Mouse (Mus musculus) T-cell, adult 2 months (primary cell): Measurements from ENCODE around the gene Fhod1.

Experiments
- DNase-seq: peaks from one replicate; pipeline ENCODE4 v3.0.0; 2022; ENCODE audit warnings: low spot score

Gene Fhod1

DNA sequence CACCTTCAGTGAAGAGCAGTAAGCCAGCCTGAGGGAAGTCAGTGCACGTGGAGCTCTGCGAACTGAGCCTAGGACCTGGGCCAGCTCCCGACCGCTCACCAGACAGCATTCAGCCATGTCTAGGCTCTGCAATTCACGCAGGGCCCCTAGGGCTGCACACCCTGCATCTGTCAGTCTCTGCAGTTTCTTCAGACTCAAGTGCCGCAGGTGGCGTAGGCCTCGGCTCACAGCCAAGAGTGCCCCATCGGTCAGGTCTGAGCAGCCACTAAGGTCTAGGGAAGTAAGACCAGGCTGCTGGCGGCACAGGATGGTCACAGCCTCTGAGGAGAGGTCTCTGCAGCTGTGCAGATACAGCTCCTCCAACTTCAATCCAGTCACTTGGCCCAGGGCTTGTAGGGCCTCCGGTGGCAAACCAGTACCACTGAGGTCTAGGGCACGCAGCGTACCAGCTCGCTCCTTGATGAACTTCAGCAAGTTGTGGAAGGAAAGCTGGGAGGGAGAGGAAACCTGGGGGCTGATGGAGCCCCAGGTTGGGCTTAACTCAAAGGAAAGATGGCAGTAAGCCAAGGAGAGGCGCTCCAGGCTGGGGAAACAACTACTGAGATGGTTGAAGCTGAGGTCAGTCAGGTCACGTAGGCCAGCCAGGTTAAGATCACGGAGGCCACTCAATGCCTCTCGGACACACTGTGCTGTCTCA is 32.5 kb downstream of the Fhod1 start:
- DNase-seq, result no peak

DNA sequence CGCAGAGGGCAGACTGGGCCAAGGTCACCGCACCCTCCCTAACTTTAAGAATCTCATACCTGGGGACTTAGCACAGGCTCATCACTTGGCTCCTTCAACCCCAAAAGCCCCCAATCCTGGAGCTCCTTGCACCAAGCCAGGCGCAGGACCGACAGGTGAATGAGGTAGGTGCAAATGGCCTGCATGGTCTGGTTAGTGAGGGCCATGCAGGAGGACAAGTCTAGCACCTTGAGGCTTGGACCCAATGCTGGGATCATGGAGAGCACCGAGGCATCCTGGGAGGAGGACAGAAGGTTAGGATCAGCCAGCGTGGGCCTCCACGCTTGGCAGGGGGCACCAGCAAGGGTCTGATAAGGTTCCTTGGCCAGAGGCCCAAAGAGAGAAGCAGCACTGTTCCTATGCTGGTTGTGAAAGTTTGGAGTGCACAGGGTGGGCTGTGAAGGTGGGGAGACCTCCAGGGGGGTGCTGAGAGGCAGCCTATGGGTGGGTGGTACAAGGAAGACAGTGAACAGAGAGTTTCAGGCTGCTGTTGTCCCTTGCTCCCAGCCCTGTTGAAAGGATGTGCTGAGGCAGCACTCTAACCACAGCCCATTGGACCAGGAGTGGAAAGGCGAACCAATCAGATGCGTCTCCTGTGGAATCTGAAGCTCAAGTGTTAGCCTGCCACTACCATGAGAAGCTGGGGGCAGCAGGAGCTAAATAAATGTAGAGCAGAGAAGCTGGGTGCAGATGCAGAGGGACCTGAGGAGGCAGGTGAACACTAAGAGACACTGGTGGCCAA is 33.9 kb downstream of the Fhod1 start:
- DNase-seq, result no peak

DNA sequence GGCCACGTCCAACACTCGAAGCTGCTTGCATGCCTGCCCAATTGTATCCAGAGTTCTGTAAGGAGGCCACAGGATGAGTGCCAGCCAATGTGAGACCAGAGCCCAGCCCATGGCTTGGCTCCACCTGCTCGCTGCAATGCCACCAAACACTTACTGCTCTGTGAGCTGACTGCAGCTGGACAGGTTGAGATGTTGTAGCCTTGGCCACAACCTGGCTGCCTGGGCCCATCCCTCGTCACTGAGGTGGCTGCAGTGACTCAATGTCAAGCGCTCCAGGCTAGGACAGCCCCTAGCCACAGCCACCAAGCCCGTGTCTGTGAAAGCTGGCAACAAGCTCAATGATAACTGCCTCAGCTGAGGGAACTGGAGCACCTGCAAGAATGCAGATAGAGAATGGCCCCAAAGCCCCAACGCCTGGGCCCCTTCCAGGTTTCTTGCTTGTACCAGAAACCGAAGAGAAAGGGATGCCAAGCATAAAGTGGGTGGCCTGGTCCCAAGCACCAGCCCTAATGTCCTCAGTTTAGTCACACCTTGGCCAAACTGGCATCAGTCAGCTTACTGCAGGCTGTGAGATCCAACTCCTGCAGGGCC is 34.8 kb downstream of the Fhod1 start:
- DNase-seq, result no peak

DNA sequence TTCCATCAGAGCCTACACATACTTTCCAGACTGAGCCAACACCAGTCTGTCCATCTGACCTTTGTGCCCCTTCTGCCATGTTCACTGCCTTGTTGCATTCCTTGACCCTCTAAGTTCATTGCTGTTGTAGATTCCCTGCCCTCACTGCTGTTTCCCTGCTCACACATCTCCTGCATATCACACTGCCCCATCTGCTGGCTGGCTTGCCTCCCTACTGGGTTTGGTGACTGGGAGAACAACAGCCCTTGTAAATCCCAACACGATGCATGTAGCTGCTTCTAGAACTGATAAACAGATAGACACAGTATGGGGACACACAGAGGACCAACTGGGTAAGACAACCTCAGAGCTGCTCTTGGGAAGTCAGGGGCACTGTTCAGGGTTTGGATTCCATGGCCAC is 36.0 kb downstream of the Fhod1 start:
- DNase-seq, result no peak

DNA sequence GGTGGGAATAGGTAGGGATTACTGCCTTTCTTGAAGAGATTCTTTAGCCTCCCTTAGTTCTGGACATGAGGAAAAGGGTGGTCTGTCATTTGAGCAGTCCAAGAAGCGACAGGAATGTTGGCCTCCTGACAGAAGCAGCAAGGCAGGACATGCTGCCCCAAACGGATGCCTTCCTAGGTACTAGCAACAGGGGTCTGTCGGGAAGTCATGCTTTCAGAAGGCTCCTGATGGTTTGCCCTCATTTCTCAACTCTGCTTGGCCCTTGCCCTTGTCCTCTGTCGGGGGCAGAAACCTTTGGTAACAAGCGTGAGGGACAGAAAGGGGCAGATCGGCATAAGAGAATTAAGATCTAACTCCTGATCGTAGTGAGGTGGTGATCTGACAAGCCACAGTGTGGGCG is 37.6 kb downstream of the Fhod1 start:
- no peak for DNase-seq

DNA sequence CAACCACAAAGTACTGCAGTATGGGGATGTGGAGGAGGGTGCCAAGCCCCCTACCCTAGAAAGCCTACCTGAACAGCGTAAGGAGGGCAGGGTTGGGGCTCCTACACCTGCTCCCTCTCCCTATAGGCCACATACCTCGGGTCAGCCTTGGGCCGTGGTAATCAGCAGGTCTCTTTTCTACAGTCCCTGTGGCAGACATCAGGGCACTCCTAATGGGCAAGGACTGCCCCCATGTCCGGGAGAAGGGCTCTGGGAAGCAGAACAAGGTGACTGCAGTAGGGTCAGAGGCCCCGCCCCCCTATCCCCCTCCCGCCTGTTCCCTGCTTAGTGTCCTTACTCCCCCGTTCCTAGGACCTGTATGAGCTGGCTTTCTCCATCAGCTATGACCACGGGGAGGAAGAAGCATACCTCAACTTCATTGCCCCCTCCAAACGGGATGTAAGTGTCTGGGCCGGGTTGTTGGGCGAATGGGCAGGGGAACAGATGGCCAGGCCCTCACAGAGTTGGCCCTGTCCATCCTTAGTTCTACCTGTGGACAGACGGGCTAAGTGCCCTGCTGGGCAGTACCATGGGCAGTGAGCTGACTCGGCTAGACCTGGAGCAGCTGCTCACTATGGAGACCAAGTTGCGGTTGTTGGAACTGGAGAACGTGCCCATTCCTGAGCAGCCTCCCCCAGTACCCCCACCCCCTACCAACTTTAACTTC is 38.5 kb downstream of the Fhod1 start:
- DNase-seq, result no peak

DNA sequence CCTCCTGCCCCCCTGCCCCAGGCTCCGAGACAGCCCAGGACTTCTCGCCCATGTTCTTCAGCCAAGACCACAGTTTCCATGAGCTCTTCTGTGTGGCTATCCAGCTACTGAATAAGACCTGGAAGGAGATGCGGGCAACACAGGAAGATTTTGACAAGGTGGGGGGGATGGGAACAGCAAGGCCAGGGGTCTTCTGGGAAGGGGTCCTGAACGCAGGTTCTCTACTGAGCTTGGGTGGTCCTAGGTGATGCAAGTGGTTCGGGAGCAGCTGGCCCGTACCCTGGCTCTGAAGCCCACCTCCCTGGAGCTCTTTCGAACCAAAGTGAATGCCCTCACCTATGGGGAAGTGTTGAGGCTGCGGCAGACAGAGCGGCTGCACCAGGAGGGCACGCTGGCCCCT is 39.3 kb downstream of the Fhod1 start:
- no peak for DNase-seq

DNA sequence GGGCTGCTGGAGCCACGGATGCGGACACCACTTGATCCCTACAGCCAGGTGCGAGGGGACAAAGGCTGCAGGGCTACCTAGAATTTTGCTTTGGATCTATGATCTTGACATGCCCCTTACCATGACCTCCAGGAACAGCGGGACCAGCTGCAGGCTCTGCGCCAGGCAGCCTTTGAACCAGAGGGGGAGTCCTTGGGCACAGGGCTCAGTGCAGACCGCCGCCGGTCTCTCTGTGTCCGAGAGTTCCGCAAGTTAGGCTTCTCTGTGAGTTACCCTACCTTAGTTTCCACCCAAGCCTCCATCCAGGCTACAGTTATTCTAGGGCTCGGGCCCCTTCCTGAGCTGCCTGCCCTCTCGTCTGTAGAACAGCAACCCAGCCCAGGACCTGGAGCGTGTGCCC is 40.1 kb downstream of the Fhod1 start:
- no peak for DNase-seq

DNA sequence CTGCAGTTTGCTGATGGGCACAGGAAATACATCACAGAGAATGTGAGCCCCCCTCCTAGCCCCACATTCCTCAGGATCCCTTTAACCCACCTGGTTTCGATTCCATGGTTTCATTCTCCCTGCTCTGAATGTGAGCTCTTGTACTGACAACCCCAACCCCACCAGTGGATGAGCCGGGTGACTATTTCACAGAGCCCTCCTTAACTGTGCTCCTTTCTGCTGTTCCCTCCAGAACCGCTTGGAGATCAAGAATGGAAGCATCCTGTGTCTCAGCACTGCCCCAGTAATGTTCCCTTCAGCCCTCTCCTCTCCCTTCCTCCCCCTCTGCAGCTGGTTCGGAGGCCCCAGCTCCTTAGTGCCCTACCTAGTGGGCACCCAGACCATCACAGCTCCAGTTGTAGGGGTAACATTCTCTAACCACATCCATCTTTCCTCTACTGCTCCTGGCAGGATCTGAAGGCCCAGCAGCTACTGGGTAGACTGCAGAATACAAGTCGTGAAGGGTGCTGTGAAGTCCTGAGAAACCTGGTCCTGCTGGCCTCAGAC is 41.5 kb downstream of the Fhod1 start:
- DNase-seq, result no peak

DNA sequence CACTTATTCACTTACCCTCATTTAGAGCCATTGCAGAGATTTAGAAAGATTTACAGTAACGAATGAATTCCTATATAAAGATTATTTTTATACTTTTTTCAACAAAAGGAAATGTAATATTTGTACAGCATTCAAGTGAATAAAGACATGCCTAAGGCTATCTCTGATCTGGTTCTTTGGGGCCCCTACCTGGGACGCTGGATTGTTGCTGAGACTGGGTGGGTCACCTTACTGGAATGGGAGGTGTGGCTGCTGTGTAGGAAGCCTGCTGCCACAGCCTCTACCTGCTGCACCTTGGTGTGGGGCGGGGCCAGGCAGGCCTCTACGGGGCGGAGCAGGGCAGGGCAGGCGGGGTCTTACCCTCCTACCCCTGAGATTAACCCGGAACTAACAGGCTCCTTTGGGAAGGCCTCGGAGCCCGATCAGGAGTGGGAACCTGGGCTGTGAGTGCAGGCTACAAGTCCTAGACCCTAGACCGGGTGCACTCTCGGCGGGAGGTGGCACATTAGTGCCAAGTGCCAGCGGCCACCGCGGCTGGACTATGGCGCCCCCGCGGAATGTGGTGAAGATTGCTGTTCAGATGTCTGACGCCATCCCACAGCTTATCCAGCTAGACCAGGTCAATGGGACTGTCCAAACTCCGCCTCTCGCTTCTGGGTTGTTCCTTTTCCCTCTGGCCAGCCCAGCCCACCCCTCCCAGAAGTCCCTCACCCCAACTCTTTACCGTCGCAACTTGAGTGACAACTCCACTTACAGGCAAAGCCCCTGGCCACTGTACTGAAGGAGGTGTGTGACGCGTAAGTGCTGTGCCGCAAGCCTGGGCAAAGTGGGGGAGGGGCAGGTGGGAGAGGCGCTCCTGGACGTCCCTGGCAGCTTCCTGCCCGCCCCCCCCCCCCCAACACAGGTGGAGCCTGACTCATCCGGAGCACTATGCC is 42.3 kb downstream of the Fhod1 start, which contains the start of gene Elmo3:
Gene Elmo3 (plus strand): TSS at position 391 of the 935 bp plus-strand sequence.
- DNase-seq, result peak; percentile 31

DNA sequence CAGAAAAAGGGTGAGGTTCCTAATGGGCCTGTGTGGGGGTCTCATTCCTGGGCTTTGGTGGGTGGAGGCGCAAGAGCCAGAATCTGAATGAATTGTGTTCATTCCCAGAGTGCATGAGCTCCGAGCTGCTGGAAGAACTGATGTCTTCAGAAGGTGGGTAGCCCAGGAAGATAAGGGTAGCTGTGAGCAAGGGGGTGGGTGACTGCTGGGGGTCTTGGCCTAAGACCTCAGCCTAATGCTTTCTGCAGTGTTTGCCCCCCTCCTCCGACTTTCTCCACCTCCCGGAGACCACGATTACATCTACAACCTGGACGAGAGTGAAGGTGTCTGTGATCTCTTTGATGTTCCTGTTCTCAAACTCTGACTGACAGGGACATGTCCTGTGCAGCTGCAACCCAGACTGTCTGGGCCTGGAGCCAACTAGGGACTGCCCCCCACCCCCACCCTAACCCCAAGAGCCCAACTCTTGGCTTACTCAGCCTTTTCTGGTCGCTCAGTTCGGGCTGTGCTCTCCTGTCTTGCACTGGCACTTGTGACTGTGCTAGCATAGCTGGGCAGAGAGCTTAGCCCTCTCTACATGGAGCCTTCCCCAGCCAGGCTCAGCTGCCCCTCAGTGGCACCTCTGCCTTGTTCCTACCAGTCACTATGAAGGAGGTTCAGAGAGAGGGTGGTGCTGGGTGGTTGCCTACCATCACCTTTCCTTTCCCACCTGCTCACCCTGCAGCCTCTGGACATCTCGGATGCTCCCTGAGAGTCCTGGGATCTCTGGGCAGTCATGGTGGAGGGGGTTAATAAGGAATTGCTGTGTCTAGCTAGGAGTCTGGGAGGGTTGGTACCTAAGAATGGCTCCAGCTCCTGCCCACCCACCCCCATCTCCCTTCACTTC is 43.2 kb downstream of the Fhod1 start:
- no peak for DNase-seq

DNA sequence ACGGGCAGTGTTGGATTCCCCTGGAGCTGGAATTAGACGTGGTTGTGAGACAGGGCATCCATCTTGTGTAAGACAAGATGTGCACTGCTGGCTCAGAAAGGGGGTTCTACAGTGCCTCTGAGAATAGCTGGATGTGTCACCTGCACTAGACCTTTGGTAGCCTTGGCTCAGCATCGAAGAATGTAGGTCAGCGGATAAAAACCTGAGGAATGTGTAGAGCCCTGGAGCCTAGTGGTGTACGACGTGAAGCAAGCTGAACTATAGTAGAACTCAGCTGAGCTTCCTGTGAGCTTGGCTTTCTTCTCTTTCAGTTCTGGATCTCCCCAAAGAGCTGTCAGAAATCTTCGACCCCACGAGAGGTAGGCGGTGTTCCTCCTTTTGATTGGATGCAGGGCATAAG is 43.9 kb downstream of the Fhod1 start:
- no peak for DNase-seq

DNA sequence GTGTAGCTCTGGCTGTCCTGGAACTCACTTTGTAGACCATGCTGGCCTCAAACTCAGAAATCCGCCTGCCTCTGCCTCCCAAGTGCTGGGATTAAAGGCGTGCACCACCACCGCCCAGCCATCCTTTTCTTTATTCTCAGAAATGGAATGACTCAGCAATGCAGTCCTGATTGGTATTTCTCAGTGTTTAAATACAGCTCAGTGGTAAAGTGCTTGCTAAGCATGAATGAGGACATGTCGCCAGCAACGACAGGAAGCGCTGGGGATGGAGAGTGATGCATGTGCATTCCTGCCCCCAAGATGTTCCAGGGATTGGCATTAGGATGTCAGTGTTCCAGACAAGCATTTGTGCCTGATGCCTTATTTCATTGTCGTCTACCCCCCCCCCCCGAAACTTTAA is 44.4 kb downstream of the Fhod1 start:
- DNase-seq, result no peak

DNA sequence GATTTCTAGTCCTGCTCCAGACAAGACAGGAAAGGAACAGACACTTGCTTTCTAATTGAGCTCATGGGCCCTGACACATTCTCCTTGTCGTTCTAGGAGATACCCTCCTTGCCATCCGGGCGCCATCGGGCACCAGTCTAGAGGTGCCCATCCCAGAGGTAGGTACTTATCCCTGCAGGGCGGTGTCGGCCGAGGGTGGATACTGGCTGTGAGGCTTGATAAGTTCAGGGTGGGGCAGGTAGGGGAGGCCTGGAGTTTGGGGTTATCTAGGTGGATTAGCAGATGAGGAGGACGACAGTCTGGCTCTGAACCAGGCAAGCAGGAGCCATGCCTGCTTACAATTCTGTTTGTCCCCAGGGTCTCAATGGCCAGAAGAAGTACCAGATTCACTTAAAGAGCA is 47.8 kb downstream of the Fhod1 start:
- DNase-seq, result no peak

DNA sequence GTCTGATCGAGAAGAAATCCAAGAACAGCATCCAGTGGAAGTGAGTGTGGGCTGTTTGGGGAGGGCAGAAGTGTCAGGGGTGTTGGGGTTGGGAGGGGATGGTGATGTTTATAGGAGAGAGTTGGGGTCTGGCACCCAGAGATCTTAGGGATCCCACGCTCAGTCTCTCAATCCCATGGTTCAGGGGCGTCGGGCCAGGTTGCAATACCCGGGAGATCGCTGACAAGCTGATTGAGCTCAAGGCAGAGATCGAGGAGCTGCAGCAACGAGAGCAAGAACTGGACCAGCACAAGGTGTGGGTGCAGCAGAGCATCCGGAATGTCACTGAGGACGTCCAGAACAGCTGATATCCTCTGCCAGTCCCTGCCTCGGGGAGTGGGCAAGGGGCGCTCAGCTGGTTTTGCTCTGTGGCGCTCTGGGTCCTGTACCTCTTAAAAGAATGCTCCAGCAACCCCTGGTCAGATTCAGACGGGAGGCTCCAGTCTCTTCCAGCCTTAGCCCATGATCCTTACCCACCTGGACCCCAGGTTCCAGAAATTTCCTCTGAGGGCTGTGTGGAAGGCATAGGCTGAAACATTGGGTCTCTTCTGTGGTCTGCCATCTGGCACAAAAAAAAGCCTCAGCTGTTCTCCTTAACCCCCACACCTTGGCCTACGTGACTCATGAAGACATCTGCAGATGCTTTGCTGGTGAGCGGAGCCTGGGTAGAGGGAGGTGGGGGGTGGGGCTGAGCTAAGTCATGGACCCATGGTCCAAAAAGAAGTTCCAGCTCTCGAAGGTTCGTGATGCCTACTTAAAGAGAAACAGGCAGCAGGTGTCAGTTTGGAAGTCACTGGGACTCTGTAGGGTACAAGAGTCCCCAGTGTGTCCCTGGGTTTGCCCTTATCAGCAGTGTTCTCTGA is 49.2 kb downstream of the Fhod1 start:
- DNase-seq, result no peak

DNA sequence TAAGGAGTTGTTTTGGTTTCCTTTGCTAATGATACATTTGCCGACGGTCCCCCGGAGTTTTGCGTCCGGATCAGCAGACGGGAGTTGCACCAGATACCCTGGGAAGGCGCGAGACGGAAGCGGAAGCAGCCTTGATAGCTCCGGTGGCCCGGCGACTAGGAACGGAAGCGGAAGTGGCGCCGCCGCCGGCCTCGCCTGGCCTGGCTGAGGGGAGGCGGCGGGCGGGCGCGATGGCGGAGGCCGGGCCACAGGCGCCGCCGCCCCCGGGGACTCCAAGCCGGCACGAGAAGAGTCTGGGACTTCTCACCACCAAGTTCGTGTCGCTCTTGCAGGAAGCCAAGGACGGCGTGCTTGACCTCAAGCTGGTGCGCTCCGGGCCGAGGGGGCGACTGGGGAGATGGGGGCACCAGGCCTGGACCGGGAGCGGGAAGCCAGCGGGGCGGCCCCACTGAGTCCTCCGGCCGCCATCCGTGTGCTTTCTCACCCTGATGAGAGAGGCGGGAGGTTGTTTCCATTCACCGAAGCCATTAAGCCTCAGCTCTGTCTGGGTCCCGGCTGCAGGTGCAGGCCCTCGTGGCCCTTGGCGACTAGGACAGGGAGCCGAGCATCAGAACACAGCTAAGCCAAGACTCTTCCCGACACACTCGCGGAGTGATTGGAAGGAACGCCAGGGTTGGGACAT is 50.1 kb downstream of the Fhod1 start, which contains the start of gene E2f4:
Gene E2f4 (plus strand): TSS at position 153 of the 682 bp plus-strand sequence.
- DNase-seq, result peak; percentile 88

DNA sequence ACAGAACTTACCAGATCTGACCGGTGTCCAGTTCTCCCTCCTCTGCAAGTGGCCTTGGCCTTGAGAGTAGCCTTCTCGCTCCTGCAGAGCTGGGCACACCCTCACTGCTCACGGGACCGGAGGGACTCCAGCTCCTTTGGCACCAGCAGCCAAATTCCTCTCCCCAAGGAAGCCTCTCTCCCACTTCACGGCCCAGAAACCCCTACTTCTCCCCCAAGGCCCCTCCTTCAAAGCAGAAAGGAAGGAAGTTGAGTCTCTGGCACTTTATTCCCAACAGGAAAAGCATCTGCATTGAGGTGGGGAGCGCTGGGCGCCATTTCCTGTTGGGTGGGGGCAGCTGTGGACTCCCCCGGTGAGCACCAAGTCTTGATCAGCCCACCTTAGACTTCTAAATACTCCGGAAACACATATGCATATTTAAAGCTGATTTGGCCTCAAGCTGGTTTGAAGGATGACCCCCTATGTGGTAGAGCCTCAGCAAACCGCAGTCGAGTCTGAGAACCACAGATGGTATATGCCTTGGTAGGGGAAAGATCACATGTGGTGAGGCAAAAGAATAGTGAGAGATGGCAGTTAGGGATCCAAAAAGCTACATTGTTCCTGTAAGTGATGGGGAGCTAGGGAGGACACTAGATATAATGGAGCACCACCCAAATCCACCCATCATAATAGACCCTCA is 51.7 kb downstream of the Fhod1 start, which contains the start of gene Exoc3l:
Gene Exoc3l (minus strand): TSS at position 207 of the 679 bp plus-strand sequence.
- DNase-seq, result no peak

DNA sequence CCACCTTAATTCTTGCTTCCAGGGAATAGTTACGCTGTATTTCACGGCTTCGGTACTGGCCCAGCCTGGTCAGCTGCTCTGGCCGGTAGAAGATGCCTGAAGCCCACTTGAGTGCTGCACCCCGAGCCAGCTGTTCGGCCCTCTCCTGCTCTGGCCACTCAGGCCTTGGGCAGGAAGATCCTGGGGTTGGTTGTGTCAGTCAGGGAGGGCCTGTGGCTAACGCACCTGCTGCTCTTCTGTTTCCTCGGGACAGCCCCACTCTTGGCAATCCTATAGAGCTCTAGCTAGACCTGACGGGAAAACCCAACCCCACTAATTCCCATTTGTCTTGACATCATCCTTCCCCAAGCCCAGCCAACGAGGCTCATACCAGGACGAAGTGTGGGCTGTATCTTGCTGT is 52.5 kb downstream of the Fhod1 start:
- no peak for DNase-seq
